Mouse (Mus musculus): ENCODE data around the gene Dpysl5. TPM values are rescaled to one million over a fixed set of nuclear protein-coding genes. Genes with fewer than 3 reads are reported as not detected.

Gene Dpysl5
- total RNA-seq, 2 experiments from 2014 or later: 30.1 to 30.7 TPM

GRCm38 (mm10) chr5:30796125-30796524 is 84.8 kb downstream of the Dpysl5 start:
- TF ChIP-seq CTCF (conservative IDR thresholded peaks at IDR 0.05): peak; percentile 87
- Histone ChIP-seq H3K27ac (no peak overlapping the region), H3K4me3 (no peak overlapping the region)
- peak; percentile 68 to 87 for DNase-seq (ENCODE audit: low spot score in 2 of 2)

- DNase-seq (ENCODE audit: low spot score in 2 of 2): no peak
- no peak for TF ChIP-seq CTCF (conservative IDR thresholded peaks at IDR 0.05)
- Histone ChIP-seq H3K27ac (no peak overlapping the region), H3K4me3 (no peak overlapping the region)
Measured at GRCm38 (mm10) chr5:30797482-30797881, 86.1 kb downstream of the Dpysl5 start.

GRCm38 (mm10) chr5:30797982-30798381 is 86.6 kb downstream of the Dpysl5 start:
- no peak for TF ChIP-seq CTCF (conservative IDR thresholded peaks at IDR 0.05)
- H3K27ac ChIP-seq: no peak overlapping the region

GRCm38 (mm10) chr5:30798965-30799364 is 87.6 kb downstream of the Dpysl5 start:
- no peak for DNase-seq (ENCODE audit: low spot score in 2 of 2)
- no peak overlapping the region for H3K27ac ChIP-seq
- H3K4me3 ChIP-seq: no peak overlapping the region
- TF ChIP-seq CTCF (conservative IDR thresholded peaks at IDR 0.05): no peak

More at GRCm38 (mm10) chr5:30797982-30798381, 86.6 kb downstream of the Dpysl5 start:
- no peak overlapping the region for H3K4me3 ChIP-seq
- no peak for DNase-seq (ENCODE audit: low spot score in 2 of 2)

- DNase-seq (ENCODE audit: low spot score in 2 of 2): no peak
- no peak for TF ChIP-seq CTCF (conservative IDR thresholded peaks at IDR 0.05)
- no peak overlapping the region for H3K27ac ChIP-seq
- H3K4me3 ChIP-seq: no peak overlapping the region
Measured at GRCm38 (mm10) chr5:30802724-30803467, 91.5 kb downstream of the Dpysl5 start.

GRCm38 (mm10) chr5:30806106-30806505 is 94.7 kb downstream of the Dpysl5 start:
- Histone ChIP-seq H3K4me3 (no peak overlapping the region), H3K27ac (no peak overlapping the region)
- DNase-seq (ENCODE audit: low spot score in 2 of 2): peak; percentile 78 to 91
- TF ChIP-seq CTCF (conservative IDR thresholded peaks at IDR 0.05): peak; percentile 99

GRCm38 (mm10) chr5:30814424-30815119 is 103.2 kb downstream of the Dpysl5 start, which contains the start of gene Mapre3:
TSS of gene Mapre3 (plus strand) at chr5:30814641.
- Histone ChIP-seq H3K27ac (peak within 1 kb of the TSS; percentile 98), H3K4me3 (peak within 1 kb of the TSS; percentile 90)
- peak; percentile 94 for DNase-seq (ENCODE audit: low spot score in 2 of 2)
- no peak for TF ChIP-seq CTCF (conservative IDR thresholded peaks at IDR 0.05)

GRCm38 (mm10) chr5:30815120-30815465 is 103.7 kb downstream of the Dpysl5 start:
- DNase-seq (ENCODE audit: low spot score in 2 of 2): no peak
- Histone ChIP-seq H3K4me3 (peak overlapping the region; percentile 90), H3K27ac (peak overlapping the region; percentile 98)
- TF ChIP-seq CTCF (conservative IDR thresholded peaks at IDR 0.05): no peak

GRCm38 (mm10) chr5:30816261-30816791 is 105.0 kb downstream of the Dpysl5 start:
- no peak for TF ChIP-seq CTCF (conservative IDR thresholded peaks at IDR 0.05)
- H3K4me3 ChIP-seq: peak overlapping the region; percentile 90
- no peak for DNase-seq (ENCODE audit: low spot score in 2 of 2)

GRCm38 (mm10) chr5:30818758-30819309 is 107.5 kb downstream of the Dpysl5 start:
- DNase-seq (ENCODE audit: low spot score in 2 of 2): peak; percentile 40 to 51
- H3K27ac ChIP-seq: peak overlapping the region; percentile 82

More at GRCm38 (mm10) chr5:30816261-30816791, 105.0 kb downstream of the Dpysl5 start:
- H3K27ac ChIP-seq: peak overlapping the region; percentile 74

GRCm38 (mm10) chr5:30822689-30823088 is 111.3 kb downstream of the Dpysl5 start:
- H3K27ac ChIP-seq: 0 out of 2 replicates have a peak overlapping the region, but pooled peaks have one; percentile 6
- no peak overlapping the region for H3K4me3 ChIP-seq
- DNase-seq (ENCODE audit: low spot score in 2 of 2): no peak
- no peak for TF ChIP-seq CTCF (conservative IDR thresholded peaks at IDR 0.05)

More at GRCm38 (mm10) chr5:30818758-30819309, 107.5 kb downstream of the Dpysl5 start:
- no peak overlapping the region; the same call in 1 of the 2 replicates for H3K4me3 ChIP-seq
- TF ChIP-seq CTCF (conservative IDR thresholded peaks at IDR 0.05): no peak

GRCm38 (mm10) chr5:30823091-30823490 is 111.7 kb downstream of the Dpysl5 start:
- TF ChIP-seq CTCF (conservative IDR thresholded peaks at IDR 0.05): no peak

More at GRCm38 (mm10) chr5:30823091-30823490, 111.7 kb downstream of the Dpysl5 start:
- H3K4me3 ChIP-seq: no peak overlapping the region
- 0 out of 2 replicates have a peak overlapping the region, but pooled peaks have one; percentile 6 for H3K27ac ChIP-seq
- no peak for DNase-seq (ENCODE audit: low spot score in 2 of 2)
